Mouse (Mus musculus) neural tube, embryonic 10.5 days (tissue): Measurements from ENCODE around the gene Hmcn2.
A peak's percentile ranks its signal among the peaks of the same experiment; 100 is the strongest.

ENCODE experiments used
- DNase-seq: peaks from one replicate; pipeline ENCODE4 v3.0.0-alpha.2; 2017; ENCODE audit warnings: low spot score; ENCODE audit errors: extremely low spot score

The Hmcn2 gene

DNA sequence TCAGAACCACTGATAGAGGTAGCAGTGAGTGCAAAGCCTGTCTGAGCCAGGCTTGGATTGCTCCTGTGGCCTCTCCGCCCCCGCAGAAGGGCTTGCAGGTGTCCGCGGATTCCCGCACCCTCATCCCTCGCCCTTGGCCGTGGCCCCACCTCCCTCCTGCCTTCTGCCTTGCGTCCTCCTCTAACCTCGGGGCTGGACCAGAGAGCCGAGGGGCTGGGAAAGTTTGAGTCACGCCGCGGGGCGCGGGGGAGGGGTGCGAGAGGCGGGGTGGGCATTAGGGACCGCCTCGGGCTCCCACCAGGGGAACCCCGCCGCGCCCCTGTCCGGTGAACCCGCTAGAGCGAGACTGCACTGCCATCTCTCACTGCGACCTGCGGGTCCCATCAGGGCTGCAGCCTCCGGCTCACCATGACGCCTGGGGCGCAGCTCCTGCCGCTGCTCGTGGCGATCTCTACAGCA is at the start of gene Hmcn2:
Gene Hmcn2, plus strand, starts transcription at position 409 of the 459 bp plus-strand sequence.
- no peak for DNase-seq

DNA sequence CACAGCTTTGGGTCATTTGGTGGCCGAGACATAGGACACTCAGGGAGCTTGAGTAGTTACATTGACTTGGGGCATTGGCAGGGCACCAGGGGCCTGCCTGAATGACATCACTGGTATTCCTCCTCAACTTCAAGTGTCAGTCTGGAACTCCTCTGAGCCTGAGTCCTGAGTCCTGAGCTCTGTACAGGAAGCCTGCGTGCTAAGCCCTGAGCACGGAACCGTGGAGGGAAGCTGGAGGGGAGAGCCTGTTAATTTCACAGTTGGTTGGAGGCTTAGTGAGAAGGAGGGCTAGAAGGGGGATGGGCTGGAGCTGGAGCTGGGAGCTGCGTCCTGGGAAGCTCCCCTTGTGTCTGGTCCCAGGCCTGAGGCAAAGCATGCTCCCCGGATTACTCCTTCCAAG is 46.8 kb upstream of the Hmcn2 start:
- DNase-seq, result no peak

DNA sequence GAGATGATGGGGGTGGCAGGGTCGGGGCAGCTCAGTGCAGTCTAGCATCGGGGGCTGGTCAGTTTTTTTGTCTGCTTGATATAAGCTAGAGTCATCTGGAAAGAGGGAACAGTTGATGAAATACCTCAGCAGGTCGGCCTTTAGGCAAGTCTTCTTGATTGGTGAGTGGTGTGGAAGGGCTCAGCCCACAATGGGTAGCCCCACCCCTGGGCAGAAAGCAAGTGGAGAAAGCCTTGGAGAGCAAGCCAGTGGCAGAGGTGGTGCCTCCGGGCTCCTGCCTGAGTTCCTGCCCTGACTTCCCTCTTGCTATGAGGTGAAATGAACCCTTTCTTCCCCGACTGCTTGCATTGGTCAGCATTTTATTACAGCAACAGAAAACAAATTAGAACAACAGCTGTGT is 45.6 kb upstream of the Hmcn2 start:
- no peak for DNase-seq

DNA sequence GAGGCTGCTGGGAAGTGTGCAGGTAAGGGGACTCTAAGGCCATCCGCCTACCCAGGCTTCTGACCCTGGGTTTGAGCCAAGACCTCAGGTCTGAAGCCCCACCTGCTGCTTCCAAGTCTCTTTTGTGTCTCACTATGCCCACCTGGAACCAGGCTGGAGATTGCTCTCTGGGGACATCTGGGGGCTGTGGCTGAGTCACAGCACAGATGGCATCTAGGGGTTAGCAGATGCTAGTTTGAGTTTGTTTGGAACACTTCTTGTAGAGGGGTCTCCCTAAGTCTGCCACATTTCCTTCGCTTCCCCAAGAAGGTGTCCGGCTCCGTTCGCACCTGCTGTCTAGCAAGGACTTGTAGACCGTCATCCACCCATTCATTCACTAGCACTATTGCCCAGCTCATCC is 45.0 kb upstream of the Hmcn2 start:
- DNase-seq, result no peak

DNA sequence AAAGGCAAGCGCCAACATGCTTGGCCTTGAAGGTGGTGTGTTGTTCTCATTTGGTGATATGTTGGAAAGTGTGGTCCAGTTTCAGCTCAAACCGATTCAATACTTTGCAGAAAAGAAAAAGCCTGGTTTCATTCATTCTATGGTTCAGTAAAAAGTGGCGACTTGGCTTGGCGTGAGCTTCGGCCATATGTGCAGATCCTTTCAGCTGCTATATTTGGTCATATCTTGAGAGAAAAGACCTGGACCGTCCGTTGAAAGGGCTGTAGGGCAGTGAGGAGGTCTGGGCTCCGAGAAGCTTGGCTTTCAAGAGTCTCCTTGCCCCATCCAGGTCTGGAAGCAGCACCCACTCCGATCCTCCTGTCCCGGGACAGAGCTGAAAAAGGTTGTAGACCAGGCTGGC is 44.4 kb upstream of the Hmcn2 start:
- DNase-seq, result no peak

DNA sequence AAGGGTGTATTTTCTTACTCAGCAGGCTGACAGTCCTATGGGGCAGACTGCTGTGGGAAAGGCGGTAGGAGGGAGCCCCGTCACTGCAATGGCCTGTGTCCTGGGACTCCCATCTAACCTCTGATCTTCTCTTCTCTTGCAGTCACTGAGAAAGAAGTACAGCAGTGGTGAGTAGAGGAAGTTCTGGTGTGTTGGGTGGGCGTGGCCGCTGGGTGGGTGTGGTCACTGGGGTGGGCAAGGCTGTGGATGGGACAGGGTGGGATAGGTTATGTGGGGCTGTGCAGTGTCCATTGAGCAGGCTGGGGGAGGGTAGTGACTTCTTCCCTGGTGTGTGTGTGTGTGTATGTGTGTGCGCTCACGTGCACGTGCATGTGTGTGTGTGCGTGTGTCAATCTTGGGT is 43.7 kb upstream of the Hmcn2 start:
- no peak for DNase-seq

DNA sequence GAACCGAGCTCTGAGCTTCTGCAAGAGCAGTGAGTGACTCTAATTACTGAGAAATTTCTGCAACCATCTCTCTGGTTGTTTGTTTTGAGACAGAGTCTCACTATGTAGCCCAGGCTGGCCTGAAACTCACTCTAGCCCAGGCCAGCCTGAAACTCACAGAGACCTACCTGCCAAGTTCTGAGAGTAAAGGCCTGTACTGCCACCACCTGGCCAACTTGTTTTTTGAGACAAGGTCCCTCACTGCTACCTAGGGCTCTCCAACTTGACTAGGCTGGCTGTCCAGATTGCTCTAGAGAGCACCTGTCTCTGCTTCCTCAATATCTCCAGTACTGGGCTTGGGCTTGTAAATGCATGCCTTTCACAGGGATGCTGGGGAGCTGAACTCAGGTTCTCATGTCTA is 43.1 kb upstream of the Hmcn2 start:
- DNase-seq, result no peak

DNA sequence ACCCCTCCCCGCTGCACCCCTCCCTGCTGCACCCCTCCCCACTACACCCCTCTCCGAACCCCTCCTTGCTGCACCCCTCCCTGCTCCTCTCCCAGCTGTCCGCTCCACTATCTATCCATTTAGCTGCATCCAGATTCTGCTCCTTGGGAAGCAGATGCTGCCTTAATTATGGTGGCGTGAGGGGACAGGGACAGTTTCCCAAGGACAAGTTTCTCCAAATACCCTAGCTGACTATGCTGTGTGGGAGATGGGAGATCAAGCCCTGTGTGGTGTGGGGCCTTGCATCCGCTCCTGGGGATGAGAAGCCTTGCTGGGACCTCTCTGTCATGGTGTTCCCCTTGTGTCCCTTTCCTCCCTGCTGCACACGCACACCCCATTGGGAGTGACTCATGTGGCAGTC is 39.2 kb upstream of the Hmcn2 start:
- no peak for DNase-seq

DNA sequence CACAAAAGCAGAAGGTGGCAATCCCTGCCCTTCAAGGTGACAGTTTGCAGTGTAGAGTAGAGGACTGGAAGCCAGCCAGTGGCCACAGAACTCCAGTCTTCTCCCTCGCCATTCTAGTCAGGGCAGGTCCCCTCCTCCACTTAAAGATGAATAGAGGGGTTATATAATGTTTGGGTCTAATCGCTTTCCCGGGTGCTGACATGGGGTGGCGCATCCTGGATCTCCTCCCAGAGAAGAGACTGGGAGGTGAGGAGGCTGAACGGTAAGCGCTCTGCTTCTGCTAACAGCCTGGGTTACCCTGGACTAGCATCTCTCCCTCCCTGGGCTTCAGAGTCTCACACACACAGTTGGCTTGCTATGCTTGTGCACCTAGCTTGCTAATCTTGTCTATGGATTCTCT is 36.4 kb upstream of the Hmcn2 start:
- DNase-seq, result no peak

DNA sequence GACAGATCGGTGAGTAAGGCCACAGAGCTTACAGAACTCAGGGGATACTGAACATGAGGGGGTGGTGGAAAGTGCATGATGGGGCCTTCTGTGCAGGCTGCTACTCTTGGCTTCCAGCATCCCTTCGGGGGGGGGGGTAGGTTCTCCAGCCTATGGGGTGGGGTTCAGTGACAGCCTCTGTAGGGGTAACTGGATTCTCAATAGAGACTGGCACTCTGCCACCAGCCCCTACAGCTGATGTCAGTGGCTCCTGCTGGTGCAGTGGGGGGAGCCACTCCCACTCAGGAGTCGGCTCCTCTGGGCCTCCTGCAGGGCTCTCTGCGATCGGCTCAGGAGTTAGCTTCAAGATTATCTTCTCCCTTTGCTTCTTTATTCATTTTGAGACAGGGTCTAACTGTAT is 35.7 kb upstream of the Hmcn2 start:
- DNase-seq, result no peak

DNA sequence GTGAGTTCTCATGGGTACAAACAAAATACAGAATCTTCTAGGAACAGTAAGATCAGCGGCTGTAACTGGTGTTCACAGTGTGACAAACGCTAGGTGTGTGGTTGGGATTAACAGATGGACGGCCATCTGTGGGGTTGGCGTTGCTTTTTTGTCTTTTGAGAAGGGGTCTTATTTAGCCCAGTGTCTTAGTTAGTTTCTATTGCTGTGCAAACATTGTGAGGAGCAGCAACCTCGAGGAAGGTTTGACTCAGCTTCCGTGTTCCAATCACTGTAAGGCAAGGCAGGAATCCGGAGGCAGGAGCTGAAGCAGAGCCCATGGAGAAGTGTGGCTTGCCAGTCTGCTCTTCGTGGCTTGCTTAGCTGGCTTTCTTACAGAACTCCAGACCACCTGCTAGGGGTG is 33.1 kb upstream of the Hmcn2 start:
- no peak for DNase-seq

DNA sequence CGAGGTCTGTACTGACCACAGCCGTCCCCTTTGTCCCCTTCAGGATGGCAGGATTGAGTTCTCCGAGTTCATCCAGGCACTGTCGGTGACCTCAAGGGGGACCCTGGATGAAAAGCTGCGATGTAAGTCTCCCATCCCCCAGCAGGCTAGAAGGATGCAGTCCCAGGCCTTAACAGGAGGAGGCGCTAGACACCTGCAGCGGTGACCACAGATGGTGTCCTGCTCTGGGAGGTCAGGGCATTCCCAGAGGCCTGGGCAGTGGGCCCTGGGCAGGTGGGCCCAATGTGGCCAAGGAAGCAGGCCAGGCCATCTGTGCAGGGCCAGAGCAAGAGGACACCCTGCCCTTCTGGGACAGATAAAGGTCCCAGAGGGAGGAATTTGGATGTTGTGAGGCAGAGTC is 31.9 kb upstream of the Hmcn2 start:
- no peak for DNase-seq

DNA sequence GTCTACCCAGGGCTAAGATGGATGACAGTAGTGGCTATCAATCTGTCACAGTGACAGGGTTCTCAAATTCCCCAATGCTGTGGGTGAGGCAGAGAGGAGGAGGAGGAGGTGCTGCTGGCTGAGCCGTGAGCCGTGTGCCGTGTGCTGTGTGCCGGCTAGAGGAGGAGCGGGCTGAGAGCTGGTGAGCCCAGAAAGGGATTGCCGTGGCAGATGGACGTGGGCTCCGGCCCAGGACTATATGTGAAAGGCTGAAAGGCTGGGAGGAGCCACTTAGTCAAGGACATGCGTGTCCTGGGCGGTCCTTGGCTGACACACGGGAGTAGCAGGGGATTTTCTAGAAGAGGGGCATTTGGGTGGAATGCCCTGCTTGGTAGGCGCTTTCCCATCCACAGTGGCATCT is 31.3 kb upstream of the Hmcn2 start:
- DNase-seq, result no peak

DNA sequence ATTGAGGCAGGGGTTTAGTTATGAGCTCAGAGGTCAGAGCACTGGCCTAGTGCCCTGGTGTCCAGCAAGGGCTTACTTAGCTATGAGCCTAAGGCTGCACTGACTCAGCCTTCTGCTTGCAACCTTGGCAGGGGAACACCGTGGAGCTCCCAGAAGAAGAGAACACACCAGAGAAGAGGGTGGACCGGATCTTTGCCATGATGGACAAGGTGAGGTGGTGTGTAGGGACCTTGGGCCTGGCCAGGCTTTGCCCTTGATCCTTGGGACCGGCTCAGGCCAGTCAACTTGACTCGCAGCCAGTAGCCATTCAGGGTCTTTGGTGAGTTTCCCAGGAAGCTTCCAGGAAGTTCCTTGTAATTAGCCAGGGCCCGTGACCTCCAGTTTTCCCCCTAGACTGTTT is 29.7 kb upstream of the Hmcn2 start:
- DNase-seq, result no peak

DNA sequence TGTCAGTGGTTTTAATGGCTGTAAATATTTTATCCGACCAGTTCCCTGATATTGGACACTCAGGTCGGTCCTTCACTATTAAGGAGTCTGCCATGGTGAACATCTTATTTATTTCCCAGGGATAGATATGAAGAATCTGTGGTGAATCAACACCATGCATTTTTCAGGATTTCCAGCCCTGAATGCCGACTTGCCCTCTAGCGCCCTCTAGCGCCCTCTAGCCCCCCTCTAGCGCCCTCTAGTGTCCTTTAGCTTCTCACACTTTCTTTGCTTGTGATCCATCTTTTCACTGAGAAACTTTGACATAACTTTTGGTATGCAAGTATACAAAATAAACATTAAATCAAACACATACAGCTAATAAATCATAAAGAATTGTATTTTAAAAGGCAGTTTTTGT is 22.8 kb upstream of the Hmcn2 start:
- peak; percentile 73 for DNase-seq

DNA sequence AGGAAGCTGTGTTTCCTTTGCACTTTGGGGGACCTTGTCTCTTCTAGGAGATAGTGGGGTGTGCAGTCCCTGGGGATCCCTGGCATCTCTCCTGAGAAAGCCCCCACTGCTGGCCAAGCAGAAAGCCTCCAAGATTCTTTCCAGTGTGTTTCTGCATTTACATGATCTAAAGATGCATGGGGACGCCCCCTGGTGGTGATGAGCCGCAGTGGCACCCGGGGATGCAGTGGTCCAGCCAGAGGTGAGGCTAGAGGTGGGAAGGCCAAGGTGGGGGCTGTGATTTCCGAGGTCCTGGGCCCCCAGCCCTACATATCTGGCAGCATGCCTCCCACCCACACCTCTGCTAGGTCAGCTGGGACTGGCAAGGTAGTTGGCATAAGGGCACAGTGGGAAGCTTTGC is 19.2 kb upstream of the Hmcn2 start:
- peak; percentile 75 for DNase-seq

DNA sequence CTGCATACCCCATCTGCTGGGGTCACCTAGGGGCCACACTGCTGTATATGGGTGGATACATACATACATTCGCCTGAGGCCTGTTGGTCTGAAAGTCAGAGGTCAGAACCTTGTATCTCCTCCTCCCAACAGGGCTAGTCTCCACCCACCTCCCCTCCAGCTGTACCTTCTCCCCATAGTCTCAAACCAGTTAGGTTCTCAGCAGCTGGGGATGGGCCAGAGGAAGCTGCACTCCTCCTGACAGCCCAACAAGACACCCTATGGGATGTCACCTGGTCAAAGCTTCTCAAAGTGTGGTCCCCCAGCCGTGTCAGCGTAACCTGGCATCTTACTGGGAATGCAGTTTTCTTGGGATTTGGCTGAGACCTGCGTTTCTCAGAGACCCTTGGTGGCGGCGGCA is 17.8 kb upstream of the Hmcn2 start:
- DNase-seq, result no peak

DNA sequence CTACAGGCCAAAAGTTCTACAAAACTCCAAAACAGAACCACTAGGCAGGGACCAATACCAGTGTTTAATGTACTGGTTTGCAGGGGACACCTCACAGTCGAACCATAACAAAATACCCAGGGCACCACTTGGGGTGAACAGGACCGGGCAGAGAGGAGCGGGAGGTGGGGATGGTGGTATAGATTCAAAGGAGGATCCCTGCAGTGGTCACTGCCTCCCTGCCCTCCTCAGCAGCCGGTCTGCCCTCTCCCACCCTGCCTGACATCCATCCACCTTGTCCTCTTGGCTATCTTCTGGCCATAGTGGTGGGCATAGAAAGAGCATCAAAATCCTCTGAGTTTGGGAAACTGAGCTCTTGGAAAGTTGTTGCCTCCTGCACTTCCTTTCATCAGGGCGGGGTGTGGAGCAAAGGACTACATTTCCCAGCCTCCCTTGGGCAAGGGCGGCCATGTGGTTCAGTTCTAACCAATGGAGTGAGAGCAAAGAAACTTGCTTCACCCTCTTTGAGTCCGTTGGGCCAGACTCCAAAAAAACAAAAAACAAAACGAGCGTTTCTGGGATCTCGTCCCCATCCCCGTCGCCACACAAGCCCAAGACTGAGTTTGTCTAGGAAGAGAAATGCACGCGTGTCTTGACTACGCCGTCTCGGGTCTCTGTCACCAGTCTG is 16.5 kb upstream of the Hmcn2 start:
- peak; percentile 68 for DNase-seq

DNA sequence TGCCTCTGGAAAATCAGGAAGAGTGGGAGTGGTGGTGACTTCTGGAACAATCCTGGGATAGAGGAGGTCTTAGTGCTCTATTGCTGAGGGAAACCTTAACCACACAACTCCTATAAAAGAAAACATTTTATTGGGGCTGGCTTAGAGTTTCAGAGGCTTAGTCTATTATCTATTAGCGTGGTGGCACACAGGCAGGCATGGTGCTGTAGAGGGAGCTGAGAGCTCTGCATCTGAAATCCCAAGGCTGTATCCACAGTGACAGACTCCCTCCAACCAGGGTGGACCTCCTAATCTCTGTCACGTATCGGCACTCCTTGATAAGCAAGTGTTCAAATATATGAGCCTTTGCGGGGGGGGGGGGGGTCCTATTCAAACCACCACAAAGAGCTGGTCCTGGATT is 15.4 kb upstream of the Hmcn2 start:
- DNase-seq, result no peak

DNA sequence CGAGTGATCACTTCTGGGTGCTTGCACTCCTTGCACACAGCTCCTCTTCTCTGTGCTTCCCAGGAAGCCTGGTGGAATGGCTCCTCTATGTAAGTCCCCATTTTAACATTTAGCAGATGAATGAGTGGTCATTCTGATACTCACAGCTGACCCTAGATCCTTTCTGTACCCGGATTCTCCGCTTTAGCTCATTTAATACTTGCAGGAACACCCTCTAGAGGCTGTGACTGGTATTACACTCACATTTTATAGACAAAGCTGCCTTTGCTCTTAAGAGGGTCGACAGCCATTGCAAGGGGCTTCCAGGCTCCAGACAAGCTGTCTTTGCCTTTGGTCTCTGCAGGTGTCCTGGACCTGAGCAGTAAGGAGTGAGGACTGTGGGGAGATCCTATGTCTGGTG is 14.9 kb upstream of the Hmcn2 start:
- peak; percentile 36 for DNase-seq

DNA sequence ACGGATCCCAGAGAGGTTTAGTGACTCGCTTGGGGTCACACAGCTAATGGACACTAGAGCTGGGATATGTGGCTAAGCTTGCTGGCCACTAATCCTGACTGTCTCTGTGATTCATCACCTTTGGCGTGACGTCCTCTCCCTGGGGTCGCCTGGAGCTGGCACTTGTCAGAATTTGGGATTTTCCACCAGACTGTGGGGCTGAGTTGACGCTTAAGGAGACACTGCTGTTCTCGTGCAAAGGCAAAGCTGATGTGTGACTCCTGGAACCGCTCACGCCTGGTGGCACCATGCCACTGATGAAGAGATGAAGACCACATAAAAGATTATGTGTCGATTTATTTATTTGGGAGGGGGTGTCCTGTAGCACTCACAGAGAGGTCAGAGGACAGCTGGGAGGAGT is 14.2 kb upstream of the Hmcn2 start:
- no peak for DNase-seq

DNA sequence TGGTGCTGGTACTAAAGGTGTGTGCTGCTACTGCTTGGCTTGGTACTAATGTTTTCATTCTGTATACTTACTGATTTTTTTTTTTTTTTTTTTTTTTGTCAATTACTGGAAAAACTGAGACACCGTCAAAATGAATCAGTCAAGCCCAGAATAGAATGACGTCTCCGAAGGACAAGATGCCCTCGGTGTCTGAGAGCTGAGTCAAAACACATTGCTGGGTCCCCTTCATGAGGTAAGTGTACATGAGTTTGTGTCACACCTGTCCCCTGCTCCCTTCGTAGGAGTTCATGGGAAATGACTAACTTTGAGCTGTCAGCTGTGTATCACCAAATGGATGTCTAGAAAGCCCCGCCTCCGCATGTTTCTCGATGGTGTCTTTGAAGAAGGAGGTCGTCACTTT is 11.0 kb upstream of the Hmcn2 start:
- no peak for DNase-seq

DNA sequence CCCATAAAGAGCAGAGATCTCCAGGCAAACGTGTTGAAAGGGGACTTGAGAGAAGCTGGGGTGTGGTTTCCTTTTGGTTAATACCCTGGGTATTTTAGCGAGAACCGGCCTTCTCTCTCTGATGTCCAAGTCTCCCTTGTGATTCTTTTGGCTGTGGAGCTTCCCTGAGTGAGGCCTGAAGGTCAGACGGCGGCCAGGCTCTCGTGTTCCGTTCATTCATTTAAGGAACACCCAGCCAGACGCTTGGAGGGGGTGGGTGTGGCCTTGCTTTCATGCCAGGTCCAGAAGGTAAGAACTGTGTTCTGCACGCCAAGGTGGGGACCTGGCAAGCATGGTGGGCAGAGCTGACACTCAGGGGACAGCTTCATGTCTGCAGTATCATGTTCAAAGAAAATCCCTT is 10.0 kb upstream of the Hmcn2 start:
- DNase-seq, result no peak
